Mouse (Mus musculus) myocyte (in vitro differentiated cells): ENCODE results near the gene Gm10722.
"Not testable (repeated sequence)": the region's sequence is repeated elsewhere in the genome, so short reads cannot be mapped to it uniquely, and the experiment has no call there.

Source experiments
- MAX ChIP-seq: IDR thresholded peaks from one replicate; pipeline ENCODE4 v1.6.1; 2011; ENCODE audit warnings: low read depth, mild to moderate bottlenecking, control low read depth
- POLR2A ChIP-seq: IDR thresholded peaks from one replicate; pipeline ENCODE4 v1.6.1; 2011; ENCODE audit warnings: low read depth, mild to moderate bottlenecking, control low read depth, moderate library complexity; ENCODE audit not compliant: insufficient read length
- TCF12 ChIP-seq: IDR thresholded peaks from one replicate; pipeline ENCODE4 v1.6.1; 2011; ENCODE audit warnings: mild to moderate bottlenecking, control low read depth; ENCODE audit not compliant: poor library complexity, insufficient read depth, severe bottlenecking

- not testable (repeated sequence) for TF ChIP-seq POLR2A, MAX, TCF12
Measured at GRCm38 (mm10) chr9:3022316-3023008, 21.7 kb downstream of the Gm10722 start.
